Mouse (Mus musculus) MEL (cell line): ENCODE results near the gene Aif1l. TPM values are rescaled to one million over a fixed set of nuclear protein-coding genes. Genes with fewer than 3 reads are reported as not detected.
A peak's percentile ranks its signal among the peaks of the same experiment; 100 is the strongest.

Source experiments
- DNase-seq: peaks from one replicate; pipeline ENCODE4 v3.0.0; 2011; ENCODE audit warnings: low read depth, low spot score
- H3K27ac ChIP-seq: 2 replicates; pipeline ENCODE4 v1.5.1; 2012; ENCODE audit warnings: low read depth, mild to moderate bottlenecking, control low read depth, low read length, moderate library complexity; ENCODE audit not compliant: control insufficient read depth
- H3K27me3 ChIP-seq, 2 experiments: fragments of 150-350 bp in 1 of 2; sonication (generic) in 1 of 2; 2 replicates each; pipeline ENCODE4 v1.6.1; 2012; ENCODE audit warnings: low read length in 2 of 2, mild to moderate bottlenecking in 2 of 2, improper control_type of control experiment in 1 of 2, moderate library complexity in 1 of 2; ENCODE audit not compliant: insufficient read depth in 2 of 2, control insufficient read depth in 1 of 2
- H3K36me3 ChIP-seq, 2 experiments: 2 replicates each; pipeline ENCODE4 v1.6.1; 2012 to 2014; ENCODE audit warnings: low read length in 2 of 2, improper control_type of control experiment in 1 of 2, inconsistent platforms in 1 of 2, mild to moderate bottlenecking in 1 of 2; ENCODE audit not compliant: insufficient read depth in 2 of 2, control insufficient read depth in 1 of 2
- H3K4me1 ChIP-seq, 2 experiments: fragments of 150-350 bp in 1 of 2; sonication (generic) in 1 of 2; 2 replicates each; pipeline ENCODE4 v1.6.1; 2012; ENCODE audit warnings: low read length in 2 of 2, improper control_type of control experiment in 1 of 2, mild to moderate bottlenecking in 1 of 2; ENCODE audit not compliant: insufficient read depth in 2 of 2, control insufficient read depth in 1 of 2
- H3K4me3 ChIP-seq, 2 experiments: fragments of 150-350 bp in 1 of 2; sonication (generic) in 1 of 2; 2 replicates each; pipeline ENCODE4 v1.5.1; 2012; ENCODE audit warnings: low read depth in 2 of 2, low read length in 2 of 2, mild to moderate bottlenecking in 2 of 2, moderate library complexity in 2 of 2, control low read depth in 1 of 2, improper control_type of control experiment in 1 of 2; ENCODE audit not compliant: control insufficient read depth in 1 of 2, insufficient read depth in 1 of 2
- H3K79me2 ChIP-seq: 2 replicates; pipeline ENCODE4 v1.6.1; 2012; ENCODE audit warnings: mild to moderate bottlenecking, low read length, moderate library complexity; ENCODE audit not compliant: control insufficient read depth, poor library complexity, insufficient read depth
- H3K9ac ChIP-seq: 2 replicates; pipeline ENCODE4 v1.6.1; 2012; ENCODE audit warnings: low read depth, mild to moderate bottlenecking, control low read depth, low read length, moderate library complexity; ENCODE audit not compliant: control insufficient read depth, poor library complexity, severe bottlenecking
- H3K9me3 ChIP-seq: fragments of 150-350 bp; sonication (generic); replicated peaks from 2 replicates; pipeline ENCODE4 v1.6.1; 2012; ENCODE audit warnings: mild to moderate bottlenecking, low read length, improper control_type of control experiment, moderate library complexity; ENCODE audit not compliant: insufficient read depth
- BHLHE40 ChIP-seq: IDR thresholded peaks from 2 replicates; pipeline ENCODE4 v1.6.1; 2012; ENCODE audit warnings: low read depth, mild to moderate bottlenecking, inconsistent platforms, low read length, improper control_type of control experiment, borderline replicate concordance
- CHD1 ChIP-seq: IDR thresholded peaks from 2 replicates; pipeline ENCODE4 v1.6.1; 2012; ENCODE audit warnings: low read depth, mild to moderate bottlenecking, inconsistent platforms, low read length, improper control_type of control experiment
- CHD2 ChIP-seq: IDR thresholded peaks from 2 replicates; pipeline ENCODE4 v1.6.1; 2011; ENCODE audit warnings: low read length, improper control_type of control experiment
- CTCF ChIP-seq, 3 experiments: IDR thresholded peaks in 2 of 3; conservative IDR thresholded peaks in 1 of 3; 2 replicates each; pipeline ENCODE4 v1.5.1; 2011 to 2012; ENCODE audit warnings: low read length in 3 of 3, low read depth in 2 of 3, mild to moderate bottlenecking in 2 of 3, improper control_type of control experiment in 1 of 3, inconsistent platforms in 1 of 3, mixed read lengths in 1 of 3, moderate library complexity in 1 of 3; ENCODE audit not compliant: control insufficient read depth in 1 of 3, insufficient read depth in 1 of 3, poor library complexity in 1 of 3, severe bottlenecking in 1 of 3
- ELF1 ChIP-seq: IDR thresholded peaks from 2 replicates; pipeline ENCODE4 v1.6.1; 2014; ENCODE audit warnings: low read depth, mild to moderate bottlenecking, inconsistent platforms, low read length, improper control_type of control experiment, moderate library complexity
- EP300 ChIP-seq, 2 experiments: IDR thresholded peaks; 2 replicates each; pipeline ENCODE4 v1.6.1; 2011; ENCODE audit warnings: improper control_type of control experiment in 2 of 2, low read length in 2 of 2, low read depth in 1 of 2, mild to moderate bottlenecking in 1 of 2
- ETS1 ChIP-seq: IDR thresholded peaks from 2 replicates; pipeline ENCODE4 v1.6.1; 2012; ENCODE audit warnings: low read depth, mild to moderate bottlenecking, inconsistent platforms, low read length, improper control_type of control experiment, moderate library complexity
- GATA1 ChIP-seq: IDR thresholded peaks from 2 replicates; pipeline ENCODE4 v1.6.1; 2011; ENCODE audit warnings: low read depth, low read length, improper control_type of control experiment
- HCFC1 ChIP-seq: IDR thresholded peaks from 2 replicates; pipeline ENCODE4 v1.6.1; 2012; ENCODE audit warnings: low read depth, mild to moderate bottlenecking, inconsistent platforms, low read length, improper control_type of control experiment, moderate library complexity
- JUND ChIP-seq: IDR thresholded peaks from 2 replicates; pipeline ENCODE4 v1.6.1; 2011; ENCODE audit warnings: low read depth, mild to moderate bottlenecking, improper control_type of control experiment, low read length
- KAT2A ChIP-seq: conservative IDR thresholded peaks from 2 replicates; pipeline ENCODE4 v1.6.1; 2012; ENCODE audit warnings: low read depth, low read length, improper control_type of control experiment, inconsistent platforms
- MAX ChIP-seq: IDR thresholded peaks from 2 replicates; pipeline ENCODE4 v1.6.1; 2011; ENCODE audit warnings: low read length, improper control_type of control experiment
- MAZ ChIP-seq: IDR thresholded peaks from 2 replicates; pipeline ENCODE4 v1.6.1; 2012; ENCODE audit warnings: low read depth, mild to moderate bottlenecking, inconsistent platforms, low read length, improper control_type of control experiment
- MEF2A ChIP-seq: IDR thresholded peaks from 2 replicates; pipeline ENCODE4 v1.6.1; 2014; ENCODE audit warnings: low read depth, mild to moderate bottlenecking, inconsistent platforms, low read length, improper control_type of control experiment; ENCODE audit not compliant: poor library complexity, insufficient replicate concordance, severe bottlenecking; ENCODE audit errors: extremely low read depth
- MXI1 ChIP-seq: IDR thresholded peaks from 2 replicates; pipeline ENCODE4 v1.6.1; 2011; ENCODE audit warnings: mild to moderate bottlenecking, low read depth, low read length, improper control_type of control experiment
- MYB ChIP-seq: IDR thresholded peaks from 2 replicates; pipeline ENCODE4 v1.6.1; 2011; ENCODE audit warnings: mild to moderate bottlenecking, low read depth, low read length, improper control_type of control experiment
- MYC ChIP-seq: IDR thresholded peaks from 2 replicates; pipeline ENCODE4 v1.6.1; 2011; ENCODE audit warnings: low read depth, mild to moderate bottlenecking, low read length, improper control_type of control experiment, moderate library complexity
- NELFE ChIP-seq: IDR thresholded peaks from 2 replicates; pipeline ENCODE4 v1.6.1; 2011; ENCODE audit warnings: low read depth, low read length, improper control_type of control experiment
- NRF1 ChIP-seq: IDR thresholded peaks from 2 replicates; pipeline ENCODE4 v1.6.1; 2014; ENCODE audit warnings: low read depth, mild to moderate bottlenecking, inconsistent platforms, low read length, improper control_type of control experiment, moderate library complexity; ENCODE audit not compliant: poor library complexity, insufficient read depth, severe bottlenecking
- POLR2AphosphoS5 ChIP-seq: IDR thresholded peaks from 2 replicates; pipeline ENCODE4 v1.6.1; 2012; ENCODE audit warnings: low read depth, borderline replicate concordance, mild to moderate bottlenecking, inconsistent platforms, low read length, moderate library complexity, mixed read lengths
- RAD21 ChIP-seq: IDR thresholded peaks from 2 replicates; pipeline ENCODE4 v1.6.1; 2011; ENCODE audit warnings: mild to moderate bottlenecking, low read depth, low read length, improper control_type of control experiment
- SIN3A ChIP-seq: IDR thresholded peaks from 2 replicates; pipeline ENCODE4 v1.6.1; 2012; ENCODE audit warnings: low read length, improper control_type of control experiment, inconsistent platforms
- SMC3 ChIP-seq: IDR thresholded peaks from 2 replicates; pipeline ENCODE4 v1.6.1; 2011; ENCODE audit warnings: low read depth, low read length, improper control_type of control experiment
- TAL1 ChIP-seq: IDR thresholded peaks from 2 replicates; pipeline ENCODE4 v1.6.1; 2012; ENCODE audit warnings: mild to moderate bottlenecking, inconsistent platforms, low read length, moderate library complexity, mixed read lengths
- TCF12 ChIP-seq: IDR thresholded peaks from 2 replicates; pipeline ENCODE4 v1.6.1; 2014; ENCODE audit warnings: low read depth, mild to moderate bottlenecking, inconsistent platforms, low read length, improper control_type of control experiment, moderate library complexity
- UBTF ChIP-seq: IDR thresholded peaks from 2 replicates; pipeline ENCODE4 v1.6.1; 2012; ENCODE audit warnings: low read depth, mild to moderate bottlenecking, inconsistent platforms, low read length, improper control_type of control experiment, moderate library complexity, borderline replicate concordance; ENCODE audit not compliant: insufficient read depth
- USF2 ChIP-seq, 2 experiments: IDR thresholded peaks; 2 replicates each; pipeline ENCODE4 v1.6.1; 2011 to 2012; ENCODE audit warnings: improper control_type of control experiment in 2 of 2, low read length in 2 of 2, borderline replicate concordance in 1 of 2, inconsistent platforms in 1 of 2, low read depth in 1 of 2, mild to moderate bottlenecking in 1 of 2; ENCODE audit not compliant: insufficient read depth in 1 of 2
- ZC3H11A ChIP-seq: IDR thresholded peaks from 2 replicates; pipeline ENCODE4 v1.6.1; 2012; ENCODE audit warnings: low read depth, mild to moderate bottlenecking, inconsistent platforms, low read length, improper control_type of control experiment
- ZMIZ1 ChIP-seq: IDR thresholded peaks from 2 replicates; pipeline ENCODE4 v1.6.1; 2012; ENCODE audit warnings: low read depth, mild to moderate bottlenecking, inconsistent platforms, low read length, improper control_type of control experiment, moderate library complexity
- ZNF384 ChIP-seq: IDR thresholded peaks from 2 replicates; pipeline ENCODE4 v1.6.1; 2012; ENCODE audit warnings: low read depth, mild to moderate bottlenecking, inconsistent platforms, low read length, improper control_type of control experiment
- polyA plus RNA-seq, 2 experiments: library from polyadenylated mRNA; stranded (reverse) in 1 of 2; unstranded in 1 of 2; fragments of >175 nt in 1 of 2; fragments of >200 nt in 1 of 2; gene quantifications; 2 replicates each; pipeline versions ENCODE4 v1.2.1 to v1.2.4; 2012; ENCODE audit warnings: low replicate concordance in 2 of 2, low read depth in 1 of 2; ENCODE audit not compliant: insufficient read length in 2 of 2, insufficient read depth in 1 of 2, missing spikeins in 1 of 2
- total RNA-seq: library from RNA; depleted of rRNA; stranded (reverse); fragments of 300-350 nt; gene quantifications from 2 replicates; pipeline ENCODE4 v1.2.3, GENCODE M21; 2012

The Aif1l gene
- total and polyA plus RNA-seq, 3 experiments, result 0.69 to 1.9 TPM; not detected in 1

DNA sequence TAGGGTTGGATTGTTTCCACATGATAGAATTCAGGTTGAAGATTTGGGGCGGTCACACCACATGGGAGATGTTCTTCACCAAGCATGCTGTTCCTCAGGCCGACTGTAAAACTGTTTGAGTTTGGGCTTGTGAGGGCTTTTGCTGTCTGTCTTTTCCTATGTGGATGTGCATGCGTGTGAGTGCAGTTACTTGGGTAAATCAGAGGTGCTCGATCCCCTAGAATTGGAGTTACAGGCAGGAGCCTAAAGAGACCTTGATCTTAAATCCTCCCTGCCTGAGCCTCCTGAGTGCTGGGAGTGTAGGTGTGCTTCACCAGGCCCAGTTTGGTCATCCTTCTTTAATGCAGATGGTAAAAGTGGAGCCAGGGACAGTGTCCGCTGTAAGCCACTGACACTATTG, 47.6 kb downstream of the Aif1l start:
- Histone ChIP-seq H3K79me2 (no peaks in the 10 kb centered on the region), H3K27me3 (no peaks in the 10 kb centered on the region), H3K36me3 (peaks cover 0 to 29% of the 10 kb centered on the region in 2 experiments; a peak in 2 of 4 replicates), H3K4me3 (no peak overlapping the region), H3K9me3 (no peaks in the 10 kb centered on the region), H3K4me1 (no peaks in the 10 kb centered on the region), H3K9ac (no peak overlapping the region), H3K27ac (no peak overlapping the region)
- no peak for DNase-seq
- TF ChIP-seq ZMIZ1 (no peak), BHLHE40 (no peak), ZC3H11A (no peak), MAX (no peak), HCFC1 (no peak), TCF12 (no peak), RAD21 (no peak), SIN3A (no peak), MYC (no peak), TAL1 (no peak), MYB (no peak), CHD2 (no peak), SMC3 (no peak), ETS1 (no peak), MXI1 (no peak), MAZ (no peak), JUND (no peak), EP300 (IDR thresholded peaks at IDR 0.05; ENCODE audit: low read depth in 1 of 2, low read length in 2 of 2) (no peak), KAT2A (no peak)

DNA sequence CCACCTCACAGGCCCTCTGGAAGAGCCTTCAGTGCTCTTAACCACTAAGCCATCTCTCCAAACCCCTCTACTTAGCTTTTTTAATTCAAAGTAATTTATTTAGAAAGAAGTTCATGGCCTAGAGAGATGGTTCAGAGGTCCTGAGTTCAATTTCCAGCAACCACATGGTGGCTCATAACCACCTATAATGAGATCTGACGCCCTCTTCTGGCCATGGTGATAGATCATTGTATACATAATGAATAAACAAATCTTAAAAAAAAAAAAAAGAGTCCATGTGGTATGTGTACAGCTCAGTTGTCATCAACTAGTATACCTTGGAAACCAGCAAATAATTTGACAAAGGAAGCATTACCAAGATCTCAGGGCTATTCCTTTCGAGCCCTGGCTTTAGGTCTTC, 48.5 kb downstream of the Aif1l start:
- Histone ChIP-seq H3K4me1 (no peaks in the 10 kb centered on the region), H3K4me3 (no peak overlapping the region), H3K27ac (no peak overlapping the region), H3K9me3 (no peaks in the 10 kb centered on the region), H3K36me3 (peaks cover 0 to 21% of the 10 kb centered on the region in 2 experiments; a peak in 2 of 4 replicates), H3K9ac (no peak overlapping the region), H3K79me2 (no peaks in the 10 kb centered on the region), H3K27me3 (no peaks in the 10 kb centered on the region)
- peak; percentile 49 for DNase-seq
- TF ChIP-seq NRF1, result no peak
- TF ChIP-seq GATA1, result no peak
- no peak for TF ChIP-seq ZMIZ1
- TF ChIP-seq ZNF384, result peak; percentile 80
- TF ChIP-seq SMC3, result peak; percentile 24; the same call in 1 of the 2 replicates
- TF ChIP-seq EP300 (IDR thresholded peaks at IDR 0.05; ENCODE audit: low read depth in 1 of 2, low read length in 2 of 2), result no peak
- no peak for TF ChIP-seq CHD1
- TF ChIP-seq CHD2, result no peak
- TF ChIP-seq ETS1, result no peak
- TF ChIP-seq NELFE, result no peak
- TF ChIP-seq USF2 (IDR thresholded peaks at IDR 0.05; ENCODE audit: borderline replicate concordance in 1 of 2, insufficient read depth in 1 of 2, low read depth in 1 of 2, low read length in 2 of 2), result no peak
- TF ChIP-seq POLR2AphosphoS5, result no peak
- no peak for TF ChIP-seq MXI1
- no peak for TF ChIP-seq UBTF
- no peak for TF ChIP-seq HCFC1
- TF ChIP-seq CTCF (IDR thresholded peaks at IDR 0.05 in 2 of 3, conservative IDR thresholded peaks at IDR 0.05 in 1 of 3; ENCODE audit: control insufficient read depth in 1 of 3, insufficient read depth in 1 of 3, low read depth in 2 of 3, low read length in 3 of 3, poor library complexity in 1 of 3, severe bottlenecking in 1 of 3), result peak in 2 of 3 experiments; percentile 15 to 45; a peak in 3 of 6 replicates
- no peak for TF ChIP-seq TCF12
- no peak for TF ChIP-seq MYB
- no peak for TF ChIP-seq MEF2A
- TF ChIP-seq ELF1, result no peak
- peak; percentile 75 for TF ChIP-seq MYC
- no peak for TF ChIP-seq RAD21
